Mouse (Mus musculus) E14TG2a.4 (cell line): ENCODE data around the gene Mrpl49.

Source experiments
- CTCF ChIP-seq: conservative IDR thresholded peaks from 2 replicates; pipeline ENCODE4 v1.5.1; 2014; ENCODE audit warnings: low read length
- NANOG ChIP-seq: IDR thresholded peaks from 2 replicates; pipeline ENCODE4 v1.6.1; 2014; ENCODE audit warnings: borderline replicate concordance, low read length, mixed read lengths

GRCm38 (mm10) chr19:6013691-6014090, 43.9 kb downstream of the Mrpl49 start:
- TF ChIP-seq CTCF (no peak), NANOG (no peak)
